Mouse (Mus musculus) embryo, embryonic 10.5 days (tissue): ENCODE measurements around the gene Tmem182.
A peak's percentile ranks its signal among the peaks of the same experiment; 100 is the strongest.

ENCODE experiments used
- DNase-seq: peaks from one replicate; pipeline ENCODE4 v3.0.0-alpha.2; 2015; ENCODE audit warnings: low spot score

Gene Tmem182

DNA sequence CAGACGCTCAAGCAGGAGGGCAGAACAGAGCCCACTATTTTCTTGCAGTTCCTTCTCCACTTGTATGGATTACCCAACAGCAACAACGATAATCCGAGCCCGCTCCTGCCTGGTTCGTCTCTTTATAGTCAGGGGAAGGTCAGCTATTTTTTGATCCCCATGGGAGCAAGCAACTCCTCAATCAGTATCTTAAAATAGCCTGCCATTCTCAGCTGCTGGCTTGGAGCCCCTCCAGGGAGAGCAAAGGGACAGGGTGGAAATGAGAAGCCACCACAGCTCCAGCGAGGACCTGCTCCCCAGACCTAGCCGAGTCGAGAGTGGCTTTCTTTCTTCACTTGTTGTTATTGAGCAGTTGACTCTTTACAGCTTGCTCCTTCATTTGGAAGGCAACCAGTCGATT is at the start of gene Tmem182:
TSS of gene Tmem182 (plus strand) at position 251 of the 400 bp plus-strand sequence.
- no peak for DNase-seq

DNA sequence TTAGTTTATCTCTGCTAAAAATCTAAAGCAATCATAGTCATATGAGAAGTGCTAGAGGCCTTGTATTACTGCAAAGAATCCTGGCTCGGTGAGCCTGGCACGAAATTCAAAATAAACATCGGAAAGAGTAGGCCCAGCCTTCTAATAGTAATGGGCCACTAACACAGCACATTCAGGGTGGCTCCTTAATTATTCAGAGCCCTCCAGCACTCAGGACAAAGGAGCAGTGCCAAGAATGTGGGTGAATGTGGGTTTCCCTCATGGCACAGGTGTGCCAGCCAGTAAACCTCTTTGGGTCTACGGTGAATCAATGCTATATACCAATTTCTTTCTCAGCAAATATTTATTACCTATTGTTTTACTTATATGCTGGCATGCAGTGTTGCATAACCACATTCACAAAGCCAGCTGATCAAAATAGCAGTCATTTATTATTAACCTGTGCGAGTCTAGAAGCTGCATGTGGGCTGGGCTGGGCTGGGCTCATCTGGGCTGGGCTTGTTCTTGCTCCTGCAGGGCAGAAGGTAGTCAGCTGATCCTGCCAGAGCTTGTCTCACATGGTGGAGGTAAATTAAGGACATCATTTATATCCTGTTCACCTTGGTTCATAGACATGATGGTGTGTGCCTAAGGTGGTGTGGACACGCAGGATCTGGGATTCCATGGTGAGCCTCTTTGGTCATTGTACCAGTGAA is 45.5 kb upstream of the Tmem182 start:
- DNase-seq = no peak

DNA sequence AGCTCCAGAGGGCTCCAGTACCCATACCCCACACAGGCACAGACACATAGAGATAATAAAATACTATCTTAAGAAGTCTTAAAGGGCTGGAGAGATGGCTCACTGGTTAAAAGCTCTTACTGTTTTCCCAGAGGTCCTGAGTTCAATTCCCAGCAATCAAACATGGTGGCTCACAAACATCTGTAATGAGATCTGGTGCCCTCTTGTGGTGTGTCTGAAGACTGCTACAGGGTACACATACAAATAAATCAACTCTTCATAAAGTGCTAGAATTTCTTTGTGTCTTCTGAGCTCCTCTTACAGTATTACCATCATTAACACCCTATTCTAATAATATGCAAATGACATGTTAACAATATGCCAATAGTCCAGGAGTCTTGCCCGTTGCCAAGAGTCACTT is 41.4 kb upstream of the Tmem182 start:
- DNase-seq = no peak

DNA sequence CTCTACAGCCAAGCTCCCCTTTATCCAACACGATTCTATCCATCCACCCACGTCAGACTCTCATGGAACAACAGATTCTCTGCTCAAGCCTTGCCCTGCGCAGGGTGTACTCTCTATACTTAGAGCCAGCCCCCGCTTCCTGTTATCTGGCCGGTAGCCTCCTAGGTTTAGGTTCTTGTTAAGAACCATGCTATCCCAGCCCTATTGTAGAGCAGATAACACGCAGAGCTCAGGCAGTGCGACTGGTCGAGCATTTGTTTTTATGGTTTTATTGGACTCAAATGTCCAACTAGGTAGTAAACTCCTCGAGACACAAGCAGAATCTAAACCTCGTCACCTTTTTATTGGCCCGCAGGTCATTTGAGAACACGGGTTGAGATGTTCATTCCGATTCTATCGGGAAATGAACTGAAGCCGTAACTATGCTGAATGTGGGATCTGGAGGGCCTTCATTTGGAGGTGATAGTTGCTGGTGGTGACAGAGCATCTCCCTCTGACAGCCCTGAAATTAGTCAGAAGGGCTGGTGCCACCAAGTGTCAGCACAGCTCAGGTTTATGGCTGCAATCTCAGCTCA is 40.6 kb upstream of the Tmem182 start:
- no peak for DNase-seq

DNA sequence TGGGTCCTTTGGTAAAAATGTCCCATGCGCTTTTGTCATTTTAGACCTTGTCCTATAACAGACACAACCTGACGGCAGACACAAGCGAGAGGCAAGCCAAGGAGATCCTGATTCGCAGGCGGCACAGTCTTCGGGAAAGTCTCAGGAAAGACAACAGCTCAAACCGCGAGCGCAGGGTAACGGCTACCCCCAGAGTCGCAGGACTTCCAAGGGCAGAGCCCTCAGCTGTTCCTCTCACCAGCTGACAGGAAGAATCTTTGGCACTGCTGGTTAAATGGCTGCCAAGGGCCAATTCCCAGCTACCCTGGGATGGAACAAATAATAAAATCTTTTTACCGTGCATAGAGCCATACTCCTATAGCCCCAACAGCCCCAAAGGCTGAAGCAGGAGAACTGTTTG is 39.9 kb upstream of the Tmem182 start:
- DNase-seq = no peak

DNA sequence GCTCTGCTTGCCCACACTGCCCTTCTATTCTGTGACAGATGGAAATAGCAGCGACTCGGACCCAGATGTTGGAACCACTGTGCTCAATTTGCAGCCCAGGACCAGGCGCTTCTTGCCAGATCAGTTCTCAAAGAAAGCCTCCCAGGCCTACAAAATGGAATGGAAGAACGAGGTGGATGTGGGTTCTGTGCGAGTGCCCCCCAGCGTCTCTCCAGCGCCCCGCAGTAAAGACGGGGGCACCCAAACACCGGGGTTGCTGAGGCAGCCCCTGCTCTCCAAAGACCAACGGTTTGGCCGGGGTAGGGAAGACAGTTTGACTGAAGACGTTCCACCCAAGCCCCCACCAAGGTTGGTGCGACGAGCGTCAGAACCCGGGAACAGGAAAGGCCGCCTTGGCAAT is 37.8 kb upstream of the Tmem182 start:
- no peak for DNase-seq

DNA sequence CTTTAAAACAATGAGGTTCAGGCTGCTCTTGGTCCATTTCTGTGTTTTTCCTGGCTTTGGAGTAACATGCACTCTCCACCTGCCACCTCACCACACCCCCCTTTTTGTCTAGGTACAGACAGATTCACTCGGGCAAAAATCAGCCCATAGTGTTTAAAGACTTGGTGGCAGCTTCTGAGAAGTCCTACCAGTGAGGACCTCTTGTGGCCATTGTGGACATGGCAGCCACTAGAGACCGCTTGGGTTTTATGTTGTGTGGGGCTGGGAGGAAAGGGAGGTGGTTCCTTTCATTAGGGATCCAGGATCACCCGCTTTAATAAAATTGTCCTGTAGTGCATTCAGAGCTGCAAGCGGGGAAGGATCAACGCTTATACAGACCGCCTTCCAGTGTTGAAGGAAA is 36.8 kb upstream of the Tmem182 start:
- DNase-seq = peak; percentile 80

DNA sequence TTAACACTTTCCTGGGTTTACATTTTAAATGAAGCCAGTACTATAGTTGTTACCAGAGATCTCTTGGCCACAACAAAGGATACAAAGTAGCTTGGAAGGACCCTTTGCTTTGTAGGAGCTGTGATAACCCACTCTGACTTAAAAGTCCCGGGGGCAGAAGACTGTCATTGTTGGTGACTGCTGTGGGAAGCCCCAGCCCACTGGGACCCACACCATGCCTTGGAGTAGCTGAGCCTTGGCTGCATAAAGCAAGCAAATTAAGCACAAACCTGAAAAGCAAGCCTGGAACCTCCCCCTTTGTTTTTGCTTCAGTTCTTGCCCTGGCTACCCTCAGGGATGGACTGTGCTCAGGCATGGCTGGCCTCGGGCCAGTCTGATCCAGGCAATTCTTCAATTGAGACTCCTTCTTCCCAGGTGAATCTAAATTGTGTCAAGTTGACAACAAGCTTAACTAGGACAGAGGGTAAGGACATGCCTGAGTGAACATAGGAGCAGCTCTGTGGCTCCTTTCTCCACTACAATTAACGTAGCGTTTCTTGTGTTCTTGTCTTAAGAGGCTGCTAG is 36.0 kb upstream of the Tmem182 start:
- no peak for DNase-seq

DNA sequence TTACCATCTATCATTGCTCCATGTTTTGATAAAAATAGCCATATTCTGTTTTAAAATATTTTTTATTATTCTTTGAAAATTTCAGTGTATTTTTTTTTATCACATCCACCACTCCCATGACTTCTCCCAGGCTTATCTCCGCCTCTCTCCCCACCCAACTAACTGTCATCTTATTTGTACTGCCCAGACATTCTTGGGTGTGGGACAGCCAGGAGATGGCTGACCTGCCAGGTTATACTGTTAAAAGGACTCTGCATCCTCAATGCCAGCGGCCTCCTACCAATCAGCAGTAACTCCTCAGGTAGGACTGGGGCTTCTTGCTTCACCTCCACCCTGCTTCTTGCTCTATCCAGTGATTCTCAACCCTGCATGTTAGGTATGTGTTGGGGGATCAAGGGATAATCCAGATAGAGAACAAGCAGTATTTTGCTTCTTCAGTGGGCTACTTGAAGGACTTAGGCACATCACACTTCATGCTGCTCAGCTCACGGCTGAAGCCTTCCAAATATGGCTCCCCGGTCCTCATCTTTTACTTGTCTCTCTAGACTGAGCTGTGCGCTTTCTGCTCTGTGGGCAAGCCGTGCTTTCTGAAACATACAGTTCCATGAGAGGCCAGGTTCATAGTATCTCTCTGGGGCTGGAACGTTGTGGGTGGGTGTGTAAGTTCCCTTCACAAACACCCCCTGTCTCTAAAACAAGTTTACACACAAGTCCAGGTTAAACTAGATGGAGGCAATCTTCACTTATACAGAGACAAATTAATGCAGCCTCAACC is 34.0 kb upstream of the Tmem182 start:
- no peak for DNase-seq

DNA sequence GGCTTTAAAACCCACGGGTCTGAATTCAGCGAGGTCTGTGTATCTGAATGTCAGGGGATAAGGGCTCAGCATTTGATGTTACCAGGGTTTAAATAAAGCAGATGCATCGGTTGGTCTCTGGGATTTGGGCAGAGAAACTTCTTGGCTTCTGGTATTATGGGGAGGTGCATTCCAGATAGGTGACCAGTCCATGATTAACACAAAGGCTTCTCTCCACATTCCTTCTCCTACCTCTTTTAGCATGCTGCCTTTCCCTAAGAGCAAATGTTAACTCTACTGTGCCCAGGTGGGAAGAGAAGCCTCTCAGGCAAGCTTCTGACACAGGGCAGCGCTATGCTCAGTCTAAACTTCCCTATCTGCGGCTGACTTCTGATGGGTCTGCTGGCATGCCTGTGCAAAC is 32.2 kb upstream of the Tmem182 start:
- no peak for DNase-seq

DNA sequence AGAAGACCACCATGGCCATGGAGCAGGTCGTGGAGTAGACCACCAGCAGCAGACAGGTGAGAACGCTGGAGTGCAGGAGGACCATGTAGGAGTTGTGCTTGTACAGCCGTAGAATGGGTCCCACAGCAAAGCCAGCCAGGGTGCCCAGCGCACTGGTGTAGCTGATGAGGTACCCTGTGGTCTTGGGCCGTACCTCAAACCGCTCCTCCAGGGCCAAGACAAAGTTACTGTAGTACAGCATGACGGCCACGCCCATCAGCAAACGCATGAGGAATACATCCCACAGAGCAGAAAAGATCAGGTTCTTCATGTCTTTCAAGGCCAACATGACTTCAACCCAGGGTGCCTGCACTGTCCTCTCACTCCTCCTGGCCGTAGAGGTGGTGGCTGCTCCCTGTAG is 31.4 kb upstream of the Tmem182 start:
- no peak for DNase-seq

DNA sequence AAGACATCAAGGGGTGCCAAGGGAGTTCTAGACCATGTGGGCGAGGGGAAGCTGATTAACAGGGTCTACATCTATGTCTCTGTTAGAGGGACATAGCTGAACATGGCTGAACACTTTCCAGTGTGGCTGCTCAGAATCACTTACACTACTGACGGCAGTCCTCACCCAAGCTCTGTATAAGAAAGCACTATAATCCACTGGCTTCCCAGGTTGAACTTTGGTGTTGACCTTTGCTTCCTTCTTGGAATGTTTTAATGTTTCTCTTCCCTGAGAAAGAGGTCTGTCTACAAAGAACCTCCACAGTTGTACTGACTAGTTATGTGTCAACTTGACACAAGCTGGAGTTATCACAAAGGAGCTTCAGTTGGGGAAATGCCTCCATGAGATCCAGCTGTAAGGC is 29.3 kb upstream of the Tmem182 start:
- DNase-seq = no peak

DNA sequence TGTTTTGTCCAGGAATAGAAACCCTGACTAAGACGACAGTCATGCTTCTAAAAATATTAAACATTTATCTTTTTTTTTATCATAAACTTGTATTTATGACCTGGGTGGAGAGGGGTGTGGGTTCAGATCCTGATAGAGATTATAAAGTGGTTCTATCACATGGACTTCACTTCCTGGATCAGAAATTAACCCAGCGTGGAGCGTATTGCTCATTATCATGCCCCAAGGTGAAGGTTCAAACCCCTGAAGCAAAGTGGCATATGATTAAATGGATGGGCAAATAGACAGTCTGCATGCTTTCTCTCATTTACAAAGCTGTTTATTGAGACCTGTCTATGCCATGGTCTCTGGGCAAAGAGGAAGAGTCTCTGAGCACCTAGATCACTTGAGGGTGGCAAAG is 28.6 kb upstream of the Tmem182 start:
- no peak for DNase-seq

DNA sequence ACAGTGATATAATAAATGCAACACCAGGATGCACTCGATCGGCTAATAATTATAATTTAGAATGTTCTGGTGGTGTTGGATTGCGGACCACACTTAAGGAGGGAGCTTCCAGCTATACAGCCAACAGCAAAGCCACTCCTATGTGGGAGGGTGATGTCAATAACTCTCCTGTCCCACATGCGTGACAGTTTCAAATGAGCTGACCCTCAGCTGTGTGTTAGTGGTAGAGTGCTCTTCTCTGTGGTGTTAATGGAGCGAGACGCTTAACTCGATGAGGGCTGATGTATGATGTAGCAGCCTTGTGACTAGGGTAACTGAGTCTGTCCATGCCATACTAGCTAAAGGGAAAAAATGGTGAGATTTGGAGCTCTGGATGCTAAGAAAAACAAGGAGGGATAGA is 22.0 kb upstream of the Tmem182 start:
- DNase-seq = no peak

DNA sequence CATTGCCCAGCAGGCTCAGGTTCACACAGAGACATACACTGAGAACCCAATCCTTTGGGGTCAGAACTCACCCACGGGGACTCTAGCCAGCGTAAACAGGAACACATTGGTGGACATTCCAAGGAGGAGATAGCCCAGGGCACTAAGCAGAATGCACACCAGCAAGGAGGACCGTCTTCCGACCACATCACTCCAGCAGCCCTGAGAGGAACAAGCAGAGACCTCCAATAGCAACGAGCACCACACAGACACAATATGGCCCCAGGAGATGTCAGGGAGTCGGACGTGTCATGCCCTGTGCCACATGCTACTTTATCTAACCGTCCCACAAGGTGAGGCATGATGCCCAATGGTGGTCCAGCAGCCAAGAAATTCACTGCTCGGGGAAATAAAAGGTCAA is 21.1 kb upstream of the Tmem182 start:
- DNase-seq = no peak

DNA sequence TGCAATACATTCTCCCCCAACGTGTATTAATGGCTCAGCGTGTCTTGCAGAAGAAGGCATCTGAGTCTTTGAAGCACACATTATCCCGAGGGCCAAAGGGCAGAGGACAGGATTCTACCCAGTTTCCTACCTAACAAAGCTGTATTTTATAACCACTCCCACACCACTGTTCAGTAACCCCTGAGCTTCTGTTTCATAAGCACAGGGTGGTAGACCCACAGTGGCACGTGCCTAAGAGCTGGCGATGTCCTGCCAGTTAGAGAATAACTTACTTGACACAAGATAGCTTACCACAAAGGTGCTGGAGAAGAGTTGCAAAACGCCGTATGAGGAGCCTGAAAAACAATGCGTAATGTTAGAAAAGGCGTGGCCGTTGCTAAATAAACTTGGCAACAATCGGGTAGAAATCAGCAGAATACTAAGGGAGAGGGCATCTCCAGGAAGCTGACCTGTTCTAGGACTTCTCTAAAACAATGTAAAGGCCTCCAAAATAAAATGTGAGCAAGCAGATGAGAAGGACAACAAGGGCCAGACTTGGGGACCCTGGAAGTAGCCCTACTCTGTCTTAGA is 19.4 kb upstream of the Tmem182 start:
- no peak for DNase-seq

DNA sequence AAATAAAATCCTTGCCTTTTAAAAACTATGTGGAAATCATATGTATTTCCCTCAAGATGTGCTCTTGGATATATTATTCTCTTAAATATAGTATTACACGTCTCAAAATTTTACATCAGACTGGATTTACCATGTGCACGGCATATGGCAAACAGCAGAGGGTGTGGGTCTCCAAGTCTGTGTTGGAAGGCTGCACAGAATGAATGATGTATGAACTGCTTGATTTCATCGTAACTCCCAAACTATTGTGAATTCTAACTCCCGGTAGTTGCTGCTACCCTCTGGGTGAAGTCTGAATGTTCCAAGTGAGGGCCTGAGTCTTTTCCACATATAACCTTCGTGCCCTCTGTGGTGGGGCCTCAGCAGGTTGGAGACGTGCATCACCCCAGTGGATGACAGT is 16.4 kb upstream of the Tmem182 start:
- no peak for DNase-seq

DNA sequence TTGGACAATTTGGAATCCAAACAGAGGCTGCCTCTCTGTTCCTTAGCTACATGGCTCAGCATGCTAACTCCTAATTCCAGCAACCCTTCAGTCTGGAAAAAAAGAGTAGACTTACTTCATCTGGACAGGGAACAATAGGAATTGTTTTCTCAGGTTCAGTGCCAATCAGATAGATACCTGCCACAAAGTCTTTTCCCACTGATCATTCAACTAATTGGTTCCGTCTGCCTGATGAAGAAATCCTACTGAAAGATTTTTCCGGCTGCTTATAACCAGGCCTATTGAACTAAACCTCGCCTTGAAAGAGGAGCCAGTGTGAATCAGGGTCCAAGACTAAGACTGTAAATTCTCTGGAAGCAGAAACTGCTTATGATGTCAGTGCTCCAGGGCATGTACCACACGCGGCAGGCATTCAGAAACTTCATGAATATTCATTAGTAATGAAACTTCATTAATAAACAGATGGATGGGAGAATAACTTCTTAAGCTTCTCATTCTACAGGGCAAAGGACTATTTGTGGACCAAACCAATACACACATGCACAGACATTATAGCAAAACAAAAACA is 15.7 kb upstream of the Tmem182 start:
- DNase-seq = no peak

DNA sequence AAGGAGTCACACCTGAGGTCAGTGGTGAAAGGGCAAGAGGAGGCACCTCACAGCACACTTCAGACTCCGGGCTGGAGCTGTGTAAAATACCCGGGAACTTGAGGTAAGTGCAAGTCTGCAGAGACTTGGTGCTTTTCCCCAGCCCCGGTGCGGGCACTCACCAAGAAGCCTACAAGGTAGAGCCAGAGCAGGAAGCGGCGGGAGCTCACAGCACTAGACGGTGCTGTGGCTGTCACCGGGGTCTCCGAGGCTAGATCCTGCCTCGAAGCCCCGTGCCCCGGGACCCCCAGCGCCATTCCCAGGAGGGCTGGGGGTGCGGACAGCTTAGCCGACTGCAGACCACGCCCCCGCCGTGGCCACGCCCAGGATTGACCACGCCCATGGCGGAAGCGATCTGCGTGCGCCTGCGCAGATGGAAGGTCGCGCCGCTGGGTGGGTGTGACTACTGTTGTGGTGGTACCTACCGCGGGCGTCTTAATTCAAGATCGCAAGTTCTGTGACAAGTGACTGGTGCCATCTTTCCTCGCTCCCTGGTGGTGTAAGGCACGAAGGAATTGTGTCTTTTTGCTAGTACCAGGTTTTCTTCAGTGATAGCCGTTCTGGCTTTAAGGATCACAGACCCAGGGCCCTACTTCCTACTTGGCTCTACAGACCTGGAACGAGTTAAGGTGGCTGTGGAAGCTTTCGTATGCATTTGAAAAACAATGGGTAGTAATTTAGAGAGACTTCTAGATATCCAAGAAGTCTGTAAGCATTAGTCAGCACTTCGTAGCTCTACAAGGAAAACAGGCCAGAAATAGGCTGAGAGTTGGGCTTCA is 14.9 kb upstream of the Tmem182 start, which contains the start of gene Mfsd9:
TSS of gene Mfsd9 (minus strand) at position 364 of the 818 bp plus-strand sequence.
- peak; percentile 88 for DNase-seq

DNA sequence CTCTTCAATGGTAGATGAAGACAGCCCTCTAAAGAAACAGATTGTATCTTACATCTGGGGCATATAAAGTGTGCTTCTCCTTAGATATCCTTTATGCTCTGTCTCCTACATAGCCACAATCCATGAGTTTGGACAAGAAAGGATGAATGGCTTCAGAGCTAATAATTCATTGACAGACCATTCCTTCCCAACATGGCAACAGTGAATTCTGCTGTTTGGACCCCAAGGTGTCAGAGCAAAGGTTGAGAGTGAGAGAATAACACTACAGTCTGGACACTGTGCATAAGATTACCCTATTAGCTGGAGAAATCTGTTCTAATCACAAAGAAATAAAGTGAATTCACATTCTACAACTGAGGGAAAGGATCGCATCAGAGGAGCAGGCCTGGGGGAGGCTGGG is 9.9 kb upstream of the Tmem182 start:
- no peak for DNase-seq

DNA sequence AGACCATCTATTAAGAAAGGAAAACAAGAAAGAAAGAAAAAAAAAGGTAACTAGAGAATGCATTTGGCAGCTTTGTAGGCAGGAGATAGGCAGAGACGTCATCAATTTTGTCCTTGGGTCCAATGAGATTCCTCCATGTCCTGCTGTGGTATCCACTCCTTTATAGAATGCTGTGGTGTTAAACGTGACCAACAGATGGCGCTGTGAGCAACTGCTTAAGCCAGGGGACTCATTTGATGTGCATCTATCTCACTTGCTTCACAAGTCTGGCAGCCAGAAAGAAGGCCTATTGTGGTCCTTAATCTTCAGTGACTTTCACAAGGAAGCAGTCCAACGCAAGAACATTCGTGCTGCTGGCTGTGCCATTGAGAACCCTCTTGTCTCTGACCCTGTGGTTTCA is 8.1 kb upstream of the Tmem182 start:
- DNase-seq = peak; percentile 84
